Mouse (Mus musculus) neural tube, embryonic 11.5 days (tissue): ENCODE data around the gene Cct7. TPM values are rescaled to one million over a fixed set of nuclear protein-coding genes. Genes with fewer than 3 reads are reported as not detected.

Source experiments
- ATAC-seq: fragments of 200-750 bp; cut with Nextera tagmentation; 2 replicates; pipeline ENCODE4 v1.8.0; 2017; ENCODE audit warnings: moderate number of reproducible peaks, mild to moderate bottlenecking, moderate TSS enrichment, moderate library complexity; ENCODE audit not compliant: insufficient read depth, low FRiP score, low TSS enrichment
- DNase-seq: peaks from one replicate; pipeline ENCODE4 v3.0.0-alpha.2; 2015; ENCODE audit warnings: low spot score
- H3K27ac ChIP-seq: fragments of 300-500 bp; sonication (generic); 2 replicates; pipeline ENCODE4 v1.5.1; 2014; ENCODE audit warnings: low read depth, mild to moderate bottlenecking, low read length
- H3K27me3 ChIP-seq: fragments of 300-500 bp; sonication (generic); 2 replicates; pipeline ENCODE4 v1.6.1; 2014; ENCODE audit warnings: mild to moderate bottlenecking, low read length, mixed read lengths; ENCODE audit not compliant: control insufficient read depth, insufficient read depth
- H3K36me3 ChIP-seq: fragments of 300-500 bp; sonication (generic); 2 replicates; pipeline ENCODE4 v1.6.1; 2014; ENCODE audit warnings: mild to moderate bottlenecking, low read length, moderate library complexity, mixed read lengths; ENCODE audit not compliant: control insufficient read depth, insufficient read depth
- H3K4me1 ChIP-seq: fragments of 300-500 bp; sonication (generic); 2 replicates; pipeline ENCODE4 v1.6.1; 2014; ENCODE audit warnings: low read length, mixed read lengths; ENCODE audit not compliant: control insufficient read depth, insufficient read depth
- H3K4me2 ChIP-seq: fragments of 300-500 bp; sonication (generic); 2 replicates; pipeline ENCODE4 v1.6.1; 2014; ENCODE audit warnings: low read depth, mild to moderate bottlenecking, moderate library complexity
- H3K4me3 ChIP-seq: fragments of 300-500 bp; sonication (generic); 2 replicates; pipeline ENCODE4 v1.5.1; 2014; ENCODE audit warnings: low read depth, low read length
- H3K9ac ChIP-seq: fragments of 300-500 bp; sonication (generic); 2 replicates; pipeline ENCODE4 v1.6.1; 2014; ENCODE audit warnings: mild to moderate bottlenecking, low read length
- H3K9me3 ChIP-seq: fragments of 300-500 bp; sonication (generic); 2 replicates; pipeline ENCODE4 v1.6.1; 2016; ENCODE audit warnings: low read length; ENCODE audit not compliant: control insufficient read depth
- WGBS: fragments of 180-500 bp; shearing (Covaris S2); extraction: QIAGEN DNeasy Blood & Tissue Kit; methylation state at CpG from one replicate; pipeline ENCODE4 v1.1.7; 2014; 5-methylcytosine and 5-hydroxymethylcytosine counted together
- polyA plus RNA-seq: library from polyadenylated mRNA; unstranded; fragments of >200 nt; fragmentation: Nextera tagmentation; extraction: Ambion mirVana; gene quantifications from 2 replicates; pipeline ENCODE4 v1.2.1, GENCODE M21; 2014

The Cct7 gene
- polyA plus RNA-seq, 1 experiment from 2014 or later, result 739 TPM

DNA sequence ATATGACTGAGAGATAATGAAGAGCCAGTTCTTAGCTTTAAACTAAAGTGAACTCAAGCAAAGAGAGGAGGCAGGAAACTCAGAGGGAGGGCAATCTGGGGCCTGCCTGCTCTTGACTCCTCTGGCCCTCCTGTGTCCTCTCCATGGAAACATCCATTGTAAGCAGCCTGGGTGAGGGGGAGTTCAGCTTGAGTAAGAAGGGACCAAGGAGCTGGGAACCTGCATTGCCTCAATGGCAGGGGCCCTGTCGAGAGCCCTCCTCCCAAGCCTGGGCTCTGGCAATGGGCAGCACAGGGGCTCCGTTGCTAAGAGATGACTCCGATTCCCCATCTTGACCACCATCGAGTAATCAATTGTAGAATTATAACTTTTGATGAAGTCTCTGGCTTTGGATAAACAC, 37.2 kb downstream of the Cct7 start:
- Histone ChIP-seq H3K9me3 (no peaks in the 10 kb centered on the region), H3K4me3 (no peak overlapping the region), H3K4me2 (no peak overlapping the region), H3K4me1 (peaks cover 7% of the 10 kb centered on the region; the same call in 1 of the 2 replicates), H3K27ac (no peak overlapping the region), H3K27me3 (peaks cover 29% of the 10 kb centered on the region), H3K36me3 (no peaks in the 10 kb centered on the region), H3K9ac (no peak overlapping the region)
- WGBS, result 58% methylated on average over 4 of the region's 4 CpGs
- ATAC-seq, result no peak
- no peak for DNase-seq

DNA sequence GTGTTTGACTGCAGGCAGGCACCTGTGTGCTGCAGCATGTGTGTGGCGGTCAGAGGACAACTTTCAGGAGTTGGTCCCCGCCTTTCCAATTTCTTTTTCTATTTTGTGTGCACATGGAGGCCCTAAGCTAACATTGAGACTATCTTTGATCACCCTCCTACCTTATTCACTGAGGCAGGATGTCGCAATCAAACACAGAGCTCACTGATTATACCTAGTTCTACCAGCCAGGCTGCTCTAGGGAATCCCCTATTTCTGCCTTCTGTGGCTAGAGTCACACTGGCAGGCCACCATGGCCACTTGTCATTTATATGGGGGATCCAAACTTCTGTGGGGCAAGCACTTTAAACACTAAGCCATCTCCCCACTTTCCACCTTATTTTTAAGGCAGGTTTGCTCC, 38.4 kb downstream of the Cct7 start:
- ATAC-seq, result no peak
- Histone ChIP-seq H3K27me3 (peaks cover 17% of the 10 kb centered on the region), H3K9me3 (no peaks in the 10 kb centered on the region), H3K4me3 (no peak overlapping the region), H3K4me2 (no peak overlapping the region), H3K9ac (no peak overlapping the region), H3K4me1 (peaks cover 7% of the 10 kb centered on the region; the same call in 1 of the 2 replicates), H3K27ac (no peak overlapping the region), H3K36me3 (no peaks in the 10 kb centered on the region)
- no peak for DNase-seq
- 76% methylated on average over 3 of the region's 3 CpGs for WGBS

- H3K9ac ChIP-seq, result no peak overlapping the region
- no peaks in the 10 kb centered on the region for H3K36me3 ChIP-seq
- DNase-seq (no peak), ATAC-seq (no peak)
- H3K4me2 ChIP-seq, result no peak overlapping the region
- no peak overlapping the region for H3K27ac ChIP-seq
- H3K27me3 ChIP-seq, result peaks cover 12% of the 10 kb centered on the region
- H3K9me3 ChIP-seq, result no peaks in the 10 kb centered on the region
- no peak overlapping the region for H3K4me3 ChIP-seq
- H3K4me1 ChIP-seq, result peaks cover 7% of the 10 kb centered on the region; the same call in 1 of the 2 replicates
- 89% methylated on average over 4 of the region's 4 CpGs for WGBS
Measured at GRCm38 (mm10) chr6:85490252-85490651, 38.9 kb downstream of the Cct7 start.

DNA sequence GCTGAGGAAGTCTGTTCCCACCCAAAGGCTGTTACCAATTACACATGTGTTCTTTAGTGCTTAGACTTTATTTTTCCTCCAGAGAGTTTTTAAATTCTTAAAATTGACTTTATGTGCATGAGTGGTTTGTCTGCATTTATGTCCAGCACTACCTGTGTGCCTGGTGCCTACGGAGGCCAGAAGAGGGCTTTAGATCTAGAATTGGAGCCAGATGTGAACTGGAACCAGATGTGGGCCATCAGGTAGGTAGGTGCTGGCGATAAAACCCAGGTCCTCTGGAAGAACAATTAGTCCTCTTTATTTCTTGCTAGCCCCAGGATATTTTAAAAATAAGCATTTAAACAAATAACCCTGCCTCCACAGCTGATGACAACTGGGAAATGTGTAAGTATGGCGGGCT, 40.3 kb downstream of the Cct7 start:
- Histone ChIP-seq H3K9ac (no peak overlapping the region), H3K9me3 (no peaks in the 10 kb centered on the region), H3K4me3 (no peak overlapping the region), H3K27me3 (no peaks in the 10 kb centered on the region), H3K4me2 (no peak overlapping the region), H3K27ac (no peak overlapping the region), H3K36me3 (no peaks in the 10 kb centered on the region), H3K4me1 (peaks cover 7% of the 10 kb centered on the region; the same call in 1 of the 2 replicates)
- DNase-seq (no peak), ATAC-seq (no peak)
- 88% methylated on average over 3 of the region's 3 CpGs for WGBS

DNA sequence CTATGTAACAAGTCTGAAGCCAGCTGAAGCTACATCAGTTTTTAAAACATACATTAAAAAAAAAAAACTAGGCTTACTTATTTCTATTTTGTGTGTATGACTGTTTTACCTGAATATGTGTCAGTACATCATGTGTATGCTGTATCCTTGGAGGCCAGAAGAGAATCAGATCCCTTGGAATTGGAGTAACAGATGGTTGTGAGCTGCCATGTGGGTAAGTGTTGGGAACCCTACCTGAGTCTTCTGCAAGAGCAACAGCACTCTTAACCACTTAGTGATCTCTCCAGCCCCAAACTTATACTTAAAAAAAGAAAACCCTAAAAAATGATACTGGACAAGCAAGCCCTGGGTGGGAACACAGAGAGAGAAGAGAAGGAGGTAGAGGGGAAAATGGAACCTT, 45.7 kb downstream of the Cct7 start:
- no peaks in the 10 kb centered on the region for H3K36me3 ChIP-seq
- H3K27ac ChIP-seq, result no peak overlapping the region
- no peak overlapping the region for H3K9ac ChIP-seq
- DNase-seq, result no peak
- ATAC-seq, result no peak
- H3K4me3 ChIP-seq, result no peak overlapping the region
- H3K4me2 ChIP-seq, result no peak overlapping the region
- no peaks in the 10 kb centered on the region for H3K27me3 ChIP-seq
- no peaks in the 10 kb centered on the region for H3K9me3 ChIP-seq
- 0 out of 2 replicates have a peak, but pooled peaks cover 2% of the 10 kb centered on the region for H3K4me1 ChIP-seq

DNA sequence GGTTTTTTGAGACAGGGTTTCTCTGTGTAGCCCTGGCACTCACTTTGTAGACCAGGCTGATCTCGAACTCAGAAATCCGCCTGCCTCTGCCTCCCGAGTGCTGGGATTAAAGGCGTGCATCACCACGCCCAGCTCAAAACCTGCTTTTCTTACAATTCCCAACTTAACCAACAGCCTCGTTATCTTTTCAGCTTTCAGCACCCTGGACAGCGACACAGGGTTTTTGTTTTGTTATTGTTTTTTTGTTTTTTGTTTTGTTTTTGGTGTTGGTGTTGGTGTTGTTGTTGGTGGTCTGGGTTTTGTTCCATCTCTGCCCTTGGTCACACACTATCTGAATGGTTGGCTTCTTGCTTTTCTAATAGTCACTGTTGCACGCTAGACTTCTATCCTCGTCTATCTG, 46.8 kb downstream of the Cct7 start:
- DNase-seq, result no peak
- H3K9ac ChIP-seq, result no peak overlapping the region
- H3K4me3 ChIP-seq, result no peak overlapping the region
- H3K27ac ChIP-seq, result no peak overlapping the region
- no peaks in the 10 kb centered on the region for H3K27me3 ChIP-seq
- H3K4me2 ChIP-seq, result no peak overlapping the region
- 68% methylated on average over 9 of the region's 9 CpGs for WGBS
- no peaks in the 10 kb centered on the region for H3K36me3 ChIP-seq
- 0 out of 2 replicates have a peak, but pooled peaks cover 2% of the 10 kb centered on the region for H3K4me1 ChIP-seq
- H3K9me3 ChIP-seq, result no peaks in the 10 kb centered on the region
- ATAC-seq, result no peak

- H3K36me3 ChIP-seq, result no peaks in the 10 kb centered on the region
- WGBS, result 68% methylated on average over 1 of the region's 1 CpGs
Measured at GRCm38 (mm10) chr6:85500416-85500815, 49.1 kb downstream of the Cct7 start.

DNA sequence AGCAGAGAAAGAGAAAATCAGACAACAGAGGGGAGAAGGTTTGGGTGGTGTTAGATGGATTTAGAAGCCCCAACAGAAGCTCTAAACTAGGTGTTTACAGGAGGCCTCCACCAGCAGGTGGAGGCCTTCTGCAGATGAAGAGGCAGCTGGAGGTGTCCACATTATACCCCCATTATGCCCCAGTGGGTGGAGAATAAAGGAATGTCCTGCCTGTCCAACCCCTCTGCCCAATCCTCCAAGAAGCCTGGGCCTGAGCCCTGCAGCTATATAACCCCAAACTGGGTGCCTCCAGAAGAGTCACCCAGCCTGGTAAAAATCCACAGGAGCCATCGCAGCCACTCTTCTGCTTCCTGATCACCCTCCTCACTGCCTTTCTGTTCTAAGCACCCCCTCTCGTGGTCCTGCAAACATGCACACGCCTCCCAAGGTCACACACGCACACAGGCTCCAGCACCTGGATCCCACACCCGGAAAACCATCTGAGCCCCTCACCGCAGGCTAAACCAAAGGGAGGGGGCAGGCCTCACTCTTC, 50.3 kb downstream of the Cct7 start:
- H3K4me2 ChIP-seq, result peak overlapping the region; percentile 90
- no peaks in the 10 kb centered on the region for H3K36me3 ChIP-seq
- H3K9me3 ChIP-seq, result no peaks in the 10 kb centered on the region
- H3K9ac ChIP-seq, result no peak overlapping the region
- H3K27me3 ChIP-seq, result no peaks in the 10 kb centered on the region
- peak overlapping the region; percentile 66 for H3K4me3 ChIP-seq
- no peak for ATAC-seq
- DNase-seq, result no peak
- 0 out of 2 replicates have a peak, but pooled peaks cover 2% of the 10 kb centered on the region for H3K4me1 ChIP-seq
- no peak overlapping the region for H3K27ac ChIP-seq
- WGBS, result 18% methylated on average over 6 of the region's 6 CpGs

More at GRCm38 (mm10) chr6:85500416-85500815, 49.1 kb downstream of the Cct7 start:
- ATAC-seq (no peak), DNase-seq (no peak)
- H3K9ac ChIP-seq, result no peak overlapping the region
- 0 out of 2 replicates have a peak, but pooled peaks cover 2% of the 10 kb centered on the region for H3K4me1 ChIP-seq
- H3K4me2 ChIP-seq, result no peak overlapping the region
- H3K4me3 ChIP-seq, result no peak overlapping the region
- H3K9me3 ChIP-seq, result no peaks in the 10 kb centered on the region
- H3K27ac ChIP-seq, result no peak overlapping the region
- no peaks in the 10 kb centered on the region for H3K27me3 ChIP-seq

- ATAC-seq (peak; percentile 80), DNase-seq (peak; percentile 66)
- H3K4me2 ChIP-seq, result peak overlapping the region; percentile 90
- H3K4me1 ChIP-seq, result 0 out of 2 replicates have a peak, but pooled peaks cover 2% of the 10 kb centered on the region
- H3K27ac ChIP-seq, result peak overlapping the region; percentile 58; the same call in 1 of the 2 replicates
- peak overlapping the region; percentile 84 for H3K9ac ChIP-seq
- no peaks in the 10 kb centered on the region for H3K9me3 ChIP-seq
- WGBS, result 2% methylated on average over 36 of the region's 37 CpGs
- no peaks in the 10 kb centered on the region for H3K27me3 ChIP-seq
- peak overlapping the region; percentile 66 for H3K4me3 ChIP-seq
- no peaks in the 10 kb centered on the region for H3K36me3 ChIP-seq
Measured at GRCm38 (mm10) chr6:85502103-85502910, 51.0 kb downstream of the Cct7 start.
